ENCODE assay signal across 21 mouse cellular contexts in genomic region chr10:31049352-31049751, GRCm38 (mm10).
DNase-seq lines count a peak whose midpoint lies in the region; ATAC-seq and TF ChIP-seq lines count a peak whose summit lies in the region.
"Had no signal": no experiment of that assay in that cellular context is flagged by ENCODE, and none has a peak within 500 bp of the region (broad histone marks: within the 10 kb centered on the region; RNA-seq: fewer than 3 reads in every experiment).

No protein-coding gene starts in this region.

- no peak overlapping the region for H3K4me3 ChIP-seq in heart, embryonic 14.5 days (ENCODE audit: control insufficient read depth in 1 of 2, insufficient read depth in 1 of 2, low read depth in 1 of 2, low read length in 2 of 2)
- no peak overlapping the region for H3K4me3 ChIP-seq in heart, adult 2 months
- no peak overlapping the region for H3K4me3 ChIP-seq in heart, embryonic 16.5 days (ENCODE audit: low read length)
- H3K4me3 ChIP-seq: embryonic facial prominence, embryonic 13.5 days; embryonic facial prominence, embryonic 15.5 days; erythroblast, embryonic 14.5 days; forebrain, embryonic 10.5 days; forebrain, embryonic 12.5 days had no signal

- H3K9ac ChIP-seq in heart, embryonic 14.5 days (ENCODE audit: low read length): no peak overlapping the region
- no peak overlapping the region for H3K9ac ChIP-seq in heart, adult 2 months (ENCODE audit: low read depth, low read length)
- no peak overlapping the region for H3K9ac ChIP-seq in heart, embryonic 16.5 days (ENCODE audit: low read length)
- H3K9ac ChIP-seq: embryonic facial prominence, embryonic 13.5 days; embryonic facial prominence, embryonic 15.5 days; forebrain, embryonic 12.5 days had no signal

- H3K9me3 ChIP-seq in heart, embryonic 14.5 days (ENCODE audit: control insufficient read depth, low read length): peaks cover 4% of the 10 kb centered on the region; the same call in 1 of the 2 replicates
- no peaks in the 10 kb centered on the region for H3K9me3 ChIP-seq in heart, embryonic 16.5 days (replicated peaks; ENCODE audit: control insufficient read depth, low read length)
- H3K9me3 ChIP-seq: embryonic facial prominence, embryonic 13.5 days; embryonic facial prominence, embryonic 15.5 days; forebrain, embryonic 10.5 days; forebrain, embryonic 12.5 days had no signal

- peaks cover 0 to 10% of the 10 kb centered on the region in 2 experiments; a peak in 2 of 4 replicates for H3K4me1 ChIP-seq in heart, embryonic 14.5 days (ENCODE audit: control insufficient read depth in 2 of 2, insufficient read depth in 2 of 2, low read length in 2 of 2)
- H3K4me1 ChIP-seq in heart, adult 2 months (ENCODE audit: control insufficient read depth, insufficient read depth, low read length): no peaks in the 10 kb centered on the region
- peaks cover 8% of the 10 kb centered on the region for H3K4me1 ChIP-seq in heart, embryonic 16.5 days (ENCODE audit: control insufficient read depth, insufficient read depth, low read length)
- H3K4me1 ChIP-seq: embryonic facial prominence, embryonic 13.5 days; embryonic facial prominence, embryonic 15.5 days; forebrain, embryonic 10.5 days; forebrain, embryonic 12.5 days had no signal

- no peak for TF ChIP-seq POLR2A in heart, adult 2 months (IDR thresholded peaks at IDR 0.05; ENCODE audit: insufficient read depth, low read depth, low read length)

- 0 out of 2 replicates have a peak, but pooled peaks have one; percentile 36 for ATAC-seq in heart, embryonic 14.5 days (ENCODE audit: insufficient number of reproducible peaks, insufficient read depth, low FRiP score, low read depth)
- ATAC-seq in heart, embryonic 16.5 days (replicated peaks; ENCODE audit: extremely low read depth, insufficient read depth, low FRiP score): peak; percentile 63; the same call in 1 of the 2 replicates
- ATAC-seq: forebrain, embryonic 14.5 days; forebrain, embryonic 16.5 days had no signal

- TF ChIP-seq CTCF in heart, adult 2 months (IDR thresholded peaks at IDR 0.05): no peak

- TF ChIP-seq EP300 in heart, adult 2 months (IDR thresholded peaks at IDR 0.05; ENCODE audit: insufficient read depth, low read depth, low read length): no peak

- 37% methylated on average over 2 of the region's 2 CpGs for WGBS in heart, embryonic 14.5 days
- WGBS in heart, adult 2 months: 45% methylated on average over 2 of the region's 2 CpGs
- 34% methylated on average over 2 of the region's 2 CpGs for WGBS in heart, embryonic 16.5 days

- no peak for DNase-seq in heart, adult 2 months
- no peak for DNase-seq in heart, postnatal 4 days
- DNase-seq: adrenal gland, adult 2 months; adrenal gland, postnatal 10 days; adrenal gland, postnatal 25 days; cerebellum, adult 11 months; cerebellum, adult 18-20 months; cerebellum, adult 8-10 months; cerebellum, adult 9-11 months; cerebellum, postnatal 14 days; cerebellum, postnatal 36 days; embryo, embryonic 11 days had no signal

- no peak overlapping the region for H3K4me2 ChIP-seq in heart, embryonic 14.5 days (ENCODE audit: low read length)
- H3K4me2 ChIP-seq in heart, embryonic 16.5 days (ENCODE audit: low read depth, low read length): no peak overlapping the region
- H3K4me2 ChIP-seq: embryonic facial prominence, embryonic 13.5 days; embryonic facial prominence, embryonic 15.5 days; forebrain, embryonic 12.5 days had no signal

- no peak overlapping the region for H3K27ac ChIP-seq in heart, embryonic 14.5 days (replicated peaks in 1 of 2; ENCODE audit: control insufficient read depth in 1 of 2, insufficient read depth in 1 of 2, low read depth in 2 of 2, low read length in 2 of 2)
- no peak overlapping the region for H3K27ac ChIP-seq in heart, adult 2 months
- peak overlapping the region; percentile 50 for H3K27ac ChIP-seq in heart, embryonic 16.5 days (ENCODE audit: low read length)
- H3K27ac ChIP-seq: embryonic facial prominence, embryonic 13.5 days; embryonic facial prominence, embryonic 15.5 days; forebrain, embryonic 10.5 days; forebrain, embryonic 12.5 days had no signal

- no peaks in the 10 kb centered on the region for H3K79me2 ChIP-seq in heart, adult 2 months (replicated peaks; ENCODE audit: control insufficient read depth, insufficient read depth, low read length)

- H3K36me3 ChIP-seq in heart, embryonic 14.5 days (ENCODE audit: control insufficient read depth, insufficient read depth, low read length): no peaks in the 10 kb centered on the region
- H3K36me3 ChIP-seq in heart, adult 2 months (ENCODE audit: control insufficient read depth, insufficient read depth, low read length): no peaks in the 10 kb centered on the region
- H3K36me3 ChIP-seq in heart, embryonic 16.5 days (ENCODE audit: control insufficient read depth, insufficient read depth): no peaks in the 10 kb centered on the region
- H3K36me3 ChIP-seq: embryonic facial prominence, embryonic 13.5 days; embryonic facial prominence, embryonic 15.5 days; forebrain, embryonic 10.5 days; forebrain, embryonic 12.5 days had no signal

- H3K27me3 ChIP-seq in heart, embryonic 14.5 days (ENCODE audit: control insufficient read depth, insufficient read depth, low read length): no peaks in the 10 kb centered on the region
- no peaks in the 10 kb centered on the region for H3K27me3 ChIP-seq in heart, adult 2 months (ENCODE audit: control insufficient read depth, insufficient read depth, low read length)
- no peaks in the 10 kb centered on the region for H3K27me3 ChIP-seq in heart, embryonic 16.5 days (ENCODE audit: control insufficient read depth, insufficient read depth, low read length)
- H3K27me3 ChIP-seq: embryonic facial prominence, embryonic 13.5 days; embryonic facial prominence, embryonic 15.5 days; forebrain, embryonic 12.5 days had no signal

- intact Hi-C loops in heart, adult 2 months (cut with DNase I): no loop called here
